Mouse (Mus musculus): ENCODE measurements at regions not wholly inside any gene's neighbourhood (a gene's known extent, or its start where the extent isn't known, plus 50 kb on each side); places are given as distances from the start of the nearest gene placed in this dataset.

DNA sequence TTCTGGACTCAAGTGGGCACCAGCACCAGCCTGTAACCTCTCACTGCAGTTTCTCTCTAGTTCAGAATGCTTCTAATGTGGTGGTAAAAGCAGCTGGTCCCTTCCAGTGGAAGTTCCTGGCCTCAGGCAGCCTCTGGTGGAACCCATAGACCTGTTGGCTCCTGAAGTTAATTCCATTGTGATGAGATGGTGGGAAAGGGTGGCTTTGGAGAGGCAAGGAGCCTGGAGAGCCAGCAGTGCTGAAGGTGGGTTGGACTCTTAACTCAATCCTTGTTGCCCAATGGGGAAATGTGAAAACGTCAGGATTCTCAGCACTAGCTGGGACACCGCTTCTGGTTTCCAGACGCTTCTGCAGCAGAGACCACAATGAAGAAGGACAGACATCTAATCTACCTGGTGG is 210.9 kb downstream of the Opa1 start:
- ATAC-seq (ENCODE audit: poor library complexity, severe bottlenecking), result no peak

DNA sequence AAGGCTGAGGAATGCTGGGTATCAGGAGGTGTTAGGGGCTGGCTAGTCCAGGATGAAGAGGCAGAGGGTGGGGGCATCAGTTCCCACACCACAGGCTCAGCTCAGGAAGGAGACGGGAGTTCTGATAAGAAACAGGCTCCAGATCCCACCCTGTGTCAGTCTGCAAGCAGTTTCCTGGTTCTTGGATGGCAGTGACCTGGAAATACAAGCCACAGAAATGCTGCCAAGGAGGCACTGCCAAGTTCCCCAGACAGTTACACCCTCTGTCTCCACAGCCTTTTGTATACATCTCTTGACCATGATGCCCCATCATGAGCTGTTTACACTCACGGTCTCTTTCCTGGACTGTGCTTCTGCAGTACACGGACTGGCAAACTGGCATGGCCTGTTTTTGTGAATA is 220.1 kb downstream of the Opa1 start:
- no peak for ATAC-seq (ENCODE audit: poor library complexity, severe bottlenecking)

GRCm38 (mm10) chr16:29799893-29800292 is 220.8 kb downstream of the Opa1 start:
- no peak for ATAC-seq (ENCODE audit: poor library complexity, severe bottlenecking)

DNA sequence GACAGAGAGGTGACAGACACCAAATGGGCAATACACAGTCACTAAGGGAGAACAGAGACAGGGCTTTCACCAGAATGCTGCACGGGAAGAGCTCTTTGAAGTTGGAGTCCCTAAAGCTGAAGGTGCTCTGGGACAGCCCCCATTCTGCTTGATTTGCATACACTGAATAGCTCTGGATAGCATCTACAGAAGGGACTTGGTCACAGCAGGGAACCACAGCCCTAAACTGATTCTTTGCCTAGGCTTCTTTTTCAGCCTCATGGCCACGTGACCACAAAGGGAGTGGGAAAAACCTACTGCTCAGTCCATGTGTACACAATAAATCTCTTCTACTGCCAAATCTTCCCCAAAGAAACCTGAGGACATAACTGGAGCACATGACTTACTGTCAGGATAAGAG is 221.3 kb downstream of the Opa1 start:
- no peak for ATAC-seq (ENCODE audit: poor library complexity, severe bottlenecking)

- no peak for ATAC-seq (ENCODE audit: poor library complexity, severe bottlenecking)
Measured at GRCm38 (mm10) chr16:29802085-29802484, 223.0 kb downstream of the Opa1 start.

DNA sequence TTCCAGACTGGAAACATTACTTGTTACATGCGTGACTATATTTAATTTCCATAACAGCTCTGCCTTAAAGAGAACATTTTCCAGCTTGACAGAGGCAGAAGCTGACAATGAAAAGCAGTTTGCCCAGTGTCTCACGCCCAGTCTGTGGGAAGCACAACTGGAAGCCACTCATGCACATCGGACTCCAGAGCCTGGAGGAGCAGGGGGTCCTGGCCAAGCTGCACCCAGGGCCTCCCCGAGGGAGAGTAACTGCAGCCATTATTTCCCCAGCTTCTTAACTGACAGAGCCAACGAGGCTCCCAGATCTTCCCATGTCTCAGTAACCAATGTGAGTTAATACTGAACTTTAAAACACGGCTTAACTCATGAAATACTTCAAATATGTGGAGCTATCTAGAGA is 223.5 kb downstream of the Opa1 start:
- ATAC-seq (ENCODE audit: poor library complexity, severe bottlenecking), result no peak

DNA sequence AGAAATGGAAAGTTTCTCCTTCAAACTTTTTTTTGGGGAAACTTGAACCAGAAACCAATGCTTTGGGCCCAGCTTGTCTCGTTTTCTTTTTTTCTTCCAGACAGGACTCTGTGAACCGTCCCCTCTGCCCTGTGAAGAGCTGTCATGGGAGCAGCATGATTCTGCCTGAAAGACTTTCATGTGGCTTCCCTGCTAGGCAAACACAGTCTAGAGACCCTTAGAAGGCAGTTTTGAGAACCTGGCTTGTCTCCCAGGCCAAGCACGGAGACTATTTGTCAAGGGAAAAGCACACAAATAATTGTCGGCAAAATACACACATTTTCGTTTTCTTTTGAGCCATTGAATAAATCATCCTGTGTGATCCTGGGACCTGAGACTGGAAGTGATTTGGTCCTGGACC is 228.7 kb downstream of the Opa1 start:
- ATAC-seq (ENCODE audit: poor library complexity, severe bottlenecking), result no peak

DNA sequence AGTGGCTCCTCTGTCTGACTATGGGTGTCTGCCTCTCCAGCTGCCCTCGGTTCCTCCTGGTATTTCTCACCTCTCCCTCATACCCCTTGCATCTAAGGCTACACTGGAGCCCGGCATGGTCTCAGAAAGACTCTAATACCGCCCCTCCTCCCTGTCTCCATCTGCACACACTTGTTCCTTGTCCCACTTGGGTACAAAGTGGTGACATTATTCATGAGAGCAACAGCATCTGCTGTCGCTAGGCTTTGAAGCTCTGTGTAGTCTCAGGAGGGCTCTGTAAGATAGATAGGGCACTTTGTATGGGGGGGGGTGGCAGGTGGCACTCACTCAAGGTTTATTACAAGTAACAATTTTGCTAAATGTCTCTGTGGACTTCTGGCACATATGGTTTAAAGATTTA is 229.7 kb downstream of the Opa1 start:
- no peak for ATAC-seq (ENCODE audit: poor library complexity, severe bottlenecking)

- no peak for ATAC-seq (ENCODE audit: poor library complexity, severe bottlenecking)
Measured at GRCm38 (mm10) chr16:29813411-29814038, 234.4 kb downstream of the Opa1 start.

DNA sequence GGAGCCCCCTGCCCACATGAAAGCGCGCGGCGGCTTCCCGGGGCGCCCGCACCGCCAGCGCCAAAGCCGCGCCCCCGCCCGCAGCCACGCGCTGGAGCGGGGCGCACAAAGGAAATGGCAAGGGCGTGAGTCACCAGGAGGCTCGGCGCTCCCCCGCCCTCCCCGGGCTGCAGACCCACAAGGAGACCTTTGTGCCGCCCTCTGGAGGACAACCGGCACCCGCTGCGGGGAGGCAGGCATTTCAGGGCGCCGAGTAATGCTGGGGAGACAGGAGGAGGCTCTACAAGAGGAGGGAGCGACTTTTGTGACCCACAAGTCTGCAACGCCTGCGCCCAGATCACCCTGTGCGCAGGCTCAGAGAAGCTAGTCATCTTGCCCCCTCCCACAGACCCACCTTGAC is 234.9 kb downstream of the Opa1 start:
- ATAC-seq (ENCODE audit: poor library complexity, severe bottlenecking), result peak; percentile 92

- ATAC-seq (ENCODE audit: poor library complexity, severe bottlenecking), result no peak
Measured at GRCm38 (mm10) chr16:29814655-29815054, 235.5 kb downstream of the Opa1 start.

GRCm38 (mm10) chr16:29815200-29815599 is 236.1 kb downstream of the Opa1 start:
- ATAC-seq (ENCODE audit: poor library complexity, severe bottlenecking), result no peak

- ATAC-seq (ENCODE audit: poor library complexity, severe bottlenecking), result no peak
Measured at GRCm38 (mm10) chr16:29815632-29816337, 236.7 kb downstream of the Opa1 start.

GRCm38 (mm10) chr16:29816681-29817369 is 237.7 kb downstream of the Opa1 start:
- ATAC-seq (ENCODE audit: poor library complexity, severe bottlenecking), result no peak

GRCm38 (mm10) chr16:29818807-29819440 is 239.8 kb downstream of the Opa1 start:
- no peak for ATAC-seq (ENCODE audit: poor library complexity, severe bottlenecking)

DNA sequence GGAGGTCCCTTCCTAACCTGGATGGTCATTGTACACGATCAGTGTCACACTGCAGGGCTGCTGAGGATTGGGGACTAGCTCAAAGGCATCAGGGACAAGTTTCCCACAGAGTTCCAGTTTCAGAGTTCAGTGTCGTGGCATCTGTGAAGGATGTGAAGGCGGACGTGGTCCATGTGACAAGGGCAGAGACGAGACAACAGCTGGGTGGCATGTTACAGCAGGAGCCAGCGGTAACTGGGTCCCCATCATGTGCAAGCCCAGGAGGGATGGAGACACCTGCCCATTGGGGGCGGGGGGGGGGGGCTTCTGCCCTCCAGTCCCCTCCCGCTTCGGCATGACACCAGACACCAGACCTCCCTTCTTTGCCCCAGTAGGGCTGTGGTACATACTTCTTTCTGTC is 241.6 kb downstream of the Opa1 start:
- ATAC-seq (ENCODE audit: poor library complexity, severe bottlenecking), result no peak

DNA sequence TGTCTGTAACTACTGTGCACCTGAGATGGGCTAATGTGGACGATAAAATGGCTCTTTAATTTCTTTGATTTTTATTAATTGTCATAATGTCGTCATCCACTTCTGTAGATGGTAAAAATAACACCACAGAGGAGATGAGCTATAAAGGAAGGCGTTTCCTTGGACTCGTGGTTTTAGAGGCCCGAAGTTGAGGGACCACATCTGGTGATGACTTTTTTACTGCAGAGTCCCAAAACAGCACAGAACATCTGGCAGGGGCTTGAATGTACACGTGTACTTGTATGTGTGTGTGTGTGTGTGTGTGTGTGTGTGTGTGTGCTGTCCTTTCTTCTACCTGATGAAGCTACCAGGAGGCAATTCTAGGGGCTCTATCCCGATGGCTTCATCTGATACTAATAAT is 242.1 kb upstream of the Hes1 start:
- no peak for ATAC-seq (ENCODE audit: poor library complexity, severe bottlenecking)

- no peak for ATAC-seq (ENCODE audit: poor library complexity, severe bottlenecking)
Measured at GRCm38 (mm10) chr16:29822843-29823401, 241.3 kb upstream of the Hes1 start.

DNA sequence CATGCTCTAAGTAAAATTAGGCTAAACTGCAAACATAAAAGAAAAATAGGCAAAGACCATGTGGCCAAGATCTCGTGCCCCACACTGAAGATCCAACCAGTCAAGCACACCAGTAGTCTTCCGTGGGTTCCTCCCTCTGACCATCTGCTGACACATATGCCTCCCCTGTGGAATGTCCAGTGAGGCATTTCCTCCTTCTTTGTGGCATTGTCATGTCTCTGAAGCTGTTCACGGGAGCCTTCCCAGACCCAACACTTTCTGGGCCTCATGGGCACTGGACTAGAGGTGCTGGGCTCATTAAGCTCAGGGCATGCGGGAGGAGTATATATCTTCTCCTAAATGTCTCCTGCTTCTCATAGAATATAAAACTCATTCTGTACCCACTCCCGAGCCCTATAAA is 237.3 kb upstream of the Hes1 start:
- no peak for ATAC-seq (ENCODE audit: poor library complexity, severe bottlenecking)

- ATAC-seq (ENCODE audit: poor library complexity, severe bottlenecking), result no peak
Measured at GRCm38 (mm10) chr16:29827776-29828175, 236.4 kb upstream of the Hes1 start.

DNA sequence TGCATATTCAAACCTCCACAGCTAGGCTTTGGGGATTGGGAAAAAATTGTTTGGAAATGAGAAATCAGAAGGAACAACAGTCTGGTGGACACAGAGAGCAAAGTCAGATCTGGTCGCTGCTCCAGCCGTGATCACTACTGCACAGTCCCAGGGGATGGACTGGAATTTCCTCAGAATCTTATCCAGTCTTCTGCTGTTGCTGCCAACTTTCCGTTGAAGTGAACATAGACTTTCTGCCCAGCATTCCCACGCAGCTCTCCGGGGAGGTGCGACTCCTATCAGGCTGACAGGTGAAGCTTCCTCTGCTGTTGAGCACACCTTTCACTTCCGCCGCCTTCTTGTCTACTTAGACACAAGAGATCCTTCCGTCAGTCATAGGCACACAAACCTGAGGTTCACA is 234.7 kb upstream of the Hes1 start:
- no peak for ATAC-seq (ENCODE audit: poor library complexity, severe bottlenecking)
